ENCODE assay signal across 24 mouse cellular contexts in genomic region chr17:68100093-68100492, GRCm38 (mm10).
DNase-seq lines count a peak whose midpoint lies in the region; ATAC-seq and TF ChIP-seq lines count a peak whose summit lies in the region.
"Had no signal": no experiment of that assay in that cellular context is flagged by ENCODE, and none has a peak within 500 bp of the region (broad histone marks: within the 10 kb centered on the region; RNA-seq: fewer than 3 reads in every experiment).

No protein-coding gene starts in this region.

- H3K79me2 ChIP-seq in MEL (ENCODE audit: control insufficient read depth, insufficient read depth, low read length, poor library complexity): no peaks in the 10 kb centered on the region

- ATAC-seq in granulocyte monocyte progenitor cell, adult 5-6 weeks (replicated peaks; ENCODE audit: poor library complexity, severe bottlenecking): peak; percentile 77
- ATAC-seq in megakaryocyte, adult 5-6 weeks (ENCODE audit: poor library complexity, severe bottlenecking): peak; percentile 43; the same call in 1 of the 2 replicates
- no peak for ATAC-seq in lung, postnatal 0 days
- ATAC-seq: CD4-positive, CD25-positive, alpha-beta regulatory T cell, adult 4 months; forebrain, embryonic 13.5 days; forebrain, embryonic 15.5 days; forebrain, postnatal 0 days had no signal

- no peaks in the 10 kb centered on the region for H3K9me3 ChIP-seq in MEL (replicated peaks; ENCODE audit: insufficient read depth, low read length)
- H3K9me3 ChIP-seq in lung, postnatal 0 days (ENCODE audit: low read length): no peaks in the 10 kb centered on the region; the same call in 1 of the 2 replicates
- H3K9me3 ChIP-seq: embryonic facial prominence, embryonic 10.5 days; embryonic facial prominence, embryonic 12.5 days; forebrain, embryonic 13.5 days; forebrain, embryonic 15.5 days had no signal

- TF ChIP-seq EP300 in MEL (IDR thresholded peaks at IDR 0.05; ENCODE audit: low read depth in 1 of 2, low read length in 2 of 2): no peak
- TF ChIP-seq EP300 in lung, postnatal 0 days (IDR thresholded peaks at IDR 0.05): no peak

- no peak overlapping the region for H3K4me3 ChIP-seq in MEL (ENCODE audit: control insufficient read depth in 1 of 2, insufficient read depth in 1 of 2, low read depth in 2 of 2, low read length in 2 of 2)
- H3K4me3 ChIP-seq in kidney, adult 2 months (ENCODE audit: insufficient read depth, low read depth, low read length): no peak overlapping the region
- H3K4me3 ChIP-seq in lung, postnatal 0 days (ENCODE audit: low read depth, low read length): no peak overlapping the region
- no peak overlapping the region for H3K4me3 ChIP-seq in layer of hippocampus, adult 2 months
- H3K4me3 ChIP-seq: embryonic facial prominence, embryonic 10.5 days; embryonic facial prominence, embryonic 12.5 days; forebrain, embryonic 13.5 days; forebrain, embryonic 15.5 days had no signal

- no peaks in the 10 kb centered on the region for H3K36me3 ChIP-seq in MEL (ENCODE audit: control insufficient read depth in 1 of 2, insufficient read depth in 2 of 2, low read length in 2 of 2)
- no peaks in the 10 kb centered on the region for H3K36me3 ChIP-seq in kidney, adult 2 months (ENCODE audit: control insufficient read depth, insufficient read depth, low read length)
- no peaks in the 10 kb centered on the region for H3K36me3 ChIP-seq in lung, postnatal 0 days (ENCODE audit: insufficient read depth, low read length)
- H3K36me3 ChIP-seq: embryonic facial prominence, embryonic 10.5 days; embryonic facial prominence, embryonic 12.5 days; forebrain, embryonic 15.5 days; G1E had no signal

- no peak overlapping the region for H3K9ac ChIP-seq in MEL (ENCODE audit: control insufficient read depth, low read depth, low read length, poor library complexity, severe bottlenecking)
- no peak overlapping the region for H3K9ac ChIP-seq in lung, postnatal 0 days (replicated peaks; ENCODE audit: low read depth)
- H3K9ac ChIP-seq: embryonic facial prominence, embryonic 12.5 days; forebrain, embryonic 13.5 days; forebrain, embryonic 15.5 days; forebrain, postnatal 0 days had no signal

- 75% methylated on average over 2 of the region's 2 CpGs for WGBS in kidney, adult 2 months
- WGBS in lung, postnatal 0 days: 51% methylated on average over 2 of the region's 2 CpGs

- no peak for TF ChIP-seq POLR2A in MEL (IDR thresholded peaks at IDR 0.05; ENCODE audit: control insufficient read depth in 1 of 2, insufficient read depth in 1 of 2, low read depth in 1 of 2, low read length in 2 of 2, poor library complexity in 1 of 2)
- no peak for TF ChIP-seq POLR2A in kidney, adult 2 months (IDR thresholded peaks at IDR 0.05; ENCODE audit: low read depth, low read length)

- no peak for TF ChIP-seq RAD21 in MEL (IDR thresholded peaks at IDR 0.05; ENCODE audit: low read depth, low read length)

- H3K27ac ChIP-seq in MEL (ENCODE audit: control insufficient read depth, low read depth, low read length): no peak overlapping the region
- no peak overlapping the region for H3K27ac ChIP-seq in kidney, adult 2 months (ENCODE audit: insufficient read depth, low read depth, low read length)
- no peak overlapping the region for H3K27ac ChIP-seq in lung, postnatal 0 days (ENCODE audit: low read length)
- H3K27ac ChIP-seq in layer of hippocampus, adult 2 months: no peak overlapping the region
- H3K27ac ChIP-seq: embryonic facial prominence, embryonic 10.5 days; embryonic facial prominence, embryonic 12.5 days; forebrain, embryonic 13.5 days; forebrain, embryonic 15.5 days had no signal

- no peak for TF ChIP-seq CTCF in MEL (IDR thresholded peaks at IDR 0.05 in 2 of 3, conservative IDR thresholded peaks at IDR 0.05 in 1 of 3; ENCODE audit: control insufficient read depth in 1 of 3, insufficient read depth in 1 of 3, low read depth in 2 of 3, low read length in 3 of 3, poor library complexity in 1 of 3, severe bottlenecking in 1 of 3)
- TF ChIP-seq CTCF in kidney, adult 2 months (conservative IDR thresholded peaks at IDR 0.05; ENCODE audit: insufficient read depth, insufficient read length, low read depth, low read length): no peak
- no peak for TF ChIP-seq CTCF in lung, postnatal 0 days (IDR thresholded peaks at IDR 0.05)
- TF ChIP-seq CTCF in layer of hippocampus, adult 2 months (conservative IDR thresholded peaks at IDR 0.05): no peak

- H3K27me3 ChIP-seq in MEL (ENCODE audit: control insufficient read depth in 1 of 2, insufficient read depth in 2 of 2, low read length in 2 of 2): no peaks in the 10 kb centered on the region
- no peaks in the 10 kb centered on the region for H3K27me3 ChIP-seq in kidney, adult 2 months (replicated peaks; ENCODE audit: control insufficient read depth, insufficient read depth, low read length)
- no peaks in the 10 kb centered on the region for H3K27me3 ChIP-seq in lung, postnatal 0 days (replicated peaks; ENCODE audit: insufficient read depth, low read length)
- H3K27me3 ChIP-seq: CH12.LX; embryonic facial prominence, embryonic 12.5 days; forebrain, embryonic 13.5 days; forebrain, embryonic 15.5 days had no signal

- DNase-seq in MEL (ENCODE audit: low read depth, low spot score): peak; percentile 2
- no peak for DNase-seq in kidney, adult 2 months
- DNase-seq in lung, postnatal 0 days (ENCODE audit: low spot score): no peak
- DNase-seq in layer of hippocampus, adult 2 months (ENCODE audit: low spot score in 2 of 2): no peak
- DNase-seq: adrenal gland, adult 2 months; adrenal gland, postnatal 10 days; adrenal gland, postnatal 36 days; B cell, adult 2 months; cerebellum, adult 11 months; cerebellum, adult 18-20 months; cerebellum, adult 8-10 months; cerebellum, adult 9-11 months; cerebellum, postnatal 14 days; cerebellum, postnatal 36 days; forebrain, postnatal 0 days had no signal

- no peaks in the 10 kb centered on the region for H3K4me1 ChIP-seq in MEL (ENCODE audit: control insufficient read depth in 1 of 2, insufficient read depth in 2 of 2, low read length in 2 of 2)
- no peaks in the 10 kb centered on the region for H3K4me1 ChIP-seq in kidney, adult 2 months (ENCODE audit: control insufficient read depth, insufficient read depth, low read length)
- no peaks in the 10 kb centered on the region for H3K4me1 ChIP-seq in lung, postnatal 0 days (ENCODE audit: insufficient read depth, low read depth, low read length)
- H3K4me1 ChIP-seq: embryonic facial prominence, embryonic 10.5 days; embryonic facial prominence, embryonic 12.5 days; forebrain, embryonic 13.5 days; forebrain, embryonic 15.5 days had no signal

- no peak overlapping the region for H3K4me2 ChIP-seq in lung, postnatal 0 days (replicated peaks; ENCODE audit: low read depth, low read length)
- H3K4me2 ChIP-seq: embryonic facial prominence, embryonic 12.5 days; forebrain, embryonic 13.5 days; forebrain, embryonic 15.5 days had no signal

TF ChIP-seq in MEL, 35 proteins besides CTCF, POLR2A, EP300 and RAD21:
- TF ChIP-seq BHLHE40 (IDR thresholded peaks at IDR 0.05; ENCODE audit: borderline replicate concordance, low read depth, low read length): no peak
- no peak for TF ChIP-seq ZNF384 (IDR thresholded peaks at IDR 0.05; ENCODE audit: low read depth, low read length)
- no peak for TF ChIP-seq KAT2A (conservative IDR thresholded peaks at IDR 0.05; ENCODE audit: low read depth, low read length)
- TF ChIP-seq TCF12 (IDR thresholded peaks at IDR 0.05; ENCODE audit: low read depth, low read length): no peak
- no peak for TF ChIP-seq MAZ (IDR thresholded peaks at IDR 0.05; ENCODE audit: low read depth, low read length)
- TF ChIP-seq MAX (IDR thresholded peaks at IDR 0.05; ENCODE audit: low read length): no peak
- no peak for TF ChIP-seq USF2 (IDR thresholded peaks at IDR 0.05; ENCODE audit: borderline replicate concordance in 1 of 2, insufficient read depth in 1 of 2, low read depth in 1 of 2, low read length in 2 of 2)
- TF ChIP-seq SIN3A (IDR thresholded peaks at IDR 0.05; ENCODE audit: low read length): no peak
